Mouse (Mus musculus) stomach, postnatal 0 days (tissue): ENCODE data around the gene Olfr97.
"Not testable (repeated sequence)": the region's sequence is repeated elsewhere in the genome, so short reads cannot be mapped to it uniquely, and the experiment has no call there.

ENCODE experiments used
- CTCF ChIP-seq: IDR thresholded peaks from 2 replicates; pipeline ENCODE4 v1.5.1; 2016; ENCODE audit warnings: antibody characterized with exemption, low read depth, mild to moderate bottlenecking, moderate library complexity
- EP300 ChIP-seq: optimal IDR thresholded peaks from 2 replicates; pipeline ENCODE3; 2016; ENCODE audit warnings: antibody characterized with exemption

- not testable (repeated sequence) for TF ChIP-seq CTCF, EP300
Observed at GRCm38 (mm10) chr17:37237230-37237629, at the start of gene Olfr97.
